Mouse (Mus musculus): Measurements from ENCODE around the gene Rps11. TPM values are rescaled to one million over a fixed set of nuclear protein-coding genes. Genes with fewer than 3 reads are reported as not detected.
"Not testable (repeated sequence)": the region's sequence is repeated elsewhere in the genome, so short reads cannot be mapped to it uniquely, and the experiment has no call there.

Gene Rps11
- 794 and 808 TPM in 2 replicates for polyA plus RNA-seq (2015; fragmentation: Nextera tagmentation; extraction: Ambion mirVana)

DNA sequence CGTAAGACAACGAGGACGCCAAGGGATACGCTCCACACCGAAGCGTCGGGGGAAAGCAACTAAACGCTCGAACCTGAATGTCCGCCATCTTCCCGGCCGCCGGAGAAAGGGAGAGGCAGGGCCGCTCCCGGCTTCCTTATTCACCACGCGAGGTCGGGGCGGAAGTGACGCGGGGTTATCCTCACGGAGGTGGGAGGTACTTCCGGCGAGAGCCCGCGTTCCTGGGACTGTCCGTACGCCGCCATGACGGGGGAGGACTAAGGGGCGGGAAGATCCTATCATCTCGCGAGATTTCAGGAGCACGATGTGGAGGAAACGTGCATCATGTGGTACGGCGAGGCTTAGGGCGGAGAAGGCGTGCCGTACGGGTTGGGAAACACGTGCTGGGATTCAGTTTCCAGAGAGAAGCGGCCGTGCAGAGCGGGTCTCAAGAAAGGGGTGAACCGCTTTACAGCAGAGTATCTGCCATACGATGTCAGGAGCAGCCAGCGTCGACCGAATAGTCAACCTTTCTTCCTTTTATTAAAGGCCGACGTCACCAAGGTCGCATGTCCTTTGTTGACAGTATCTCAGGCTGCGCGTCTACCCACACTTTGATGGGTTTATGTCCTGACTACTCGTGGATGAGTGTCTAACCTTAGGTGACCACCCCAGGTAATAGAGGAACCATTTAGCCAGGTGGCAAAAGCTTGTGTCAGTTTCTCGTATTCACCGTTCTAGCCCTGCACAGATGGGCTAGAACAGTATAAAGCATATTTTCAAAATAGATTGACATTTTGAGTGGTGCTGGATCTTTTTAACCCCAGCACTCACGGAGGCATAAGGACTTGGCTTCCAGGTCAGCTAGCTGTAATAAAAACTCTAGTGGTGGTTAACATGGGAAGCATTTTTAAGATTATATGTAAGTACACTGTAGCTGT, at the start of gene Rps11:
TSS of gene Rps11 (minus strand) at position 216 of the 920 bp plus-strand sequence.
- Histone ChIP-seq H3K9ac (peak within 1 kb of the TSS; percentile 94), H3K9me3 (replicated peaks) (no peaks in the 10 kb centered on the region), H3K27ac (peak within 1 kb of the TSS; percentile 90), H3K4me2 (peak within 1 kb of the TSS; percentile 75), H3K27me3 (no peaks in the 10 kb centered on the region), H3K4me3 (peak within 1 kb of the TSS; percentile 85), H3K36me3 (peaks cover 68% of the 10 kb centered on the region), H3K4me1 (replicated peaks) (peaks cover 53% of the 10 kb centered on the region)
- peak; percentile 81 for ATAC-seq (replicated peaks; ENCODE audit: insufficient number of reproducible peaks, insufficient read depth, low FRiP score, low read depth)
- WGBS, result under 1% methylated on average over 59 of the region's 59 CpGs

DNA sequence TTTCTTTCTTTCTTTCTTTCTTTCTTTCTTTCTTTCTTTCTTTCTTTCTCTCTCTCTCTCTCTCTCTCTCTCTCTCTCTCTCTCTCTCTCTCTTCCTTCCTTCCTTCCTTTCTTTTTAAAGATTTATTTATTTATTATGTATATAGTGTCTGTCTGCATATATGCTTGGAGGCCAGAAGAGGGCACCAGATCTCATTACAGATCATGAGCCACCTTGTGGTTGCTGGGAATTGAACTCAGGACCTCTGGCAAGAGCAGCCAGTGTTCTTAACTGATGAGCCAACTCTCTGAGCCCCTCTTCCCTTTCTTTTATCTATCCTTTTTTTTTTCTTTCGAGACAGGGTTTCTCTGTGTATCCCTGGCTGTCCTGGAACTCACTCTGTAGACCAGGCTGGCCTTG, 49.5 kb upstream of the Rps11 start:
- not testable (repeated sequence) for ATAC-seq (replicated peaks; ENCODE audit: insufficient number of reproducible peaks, insufficient read depth, low FRiP score, low read depth); H3K36me3 ChIP-seq; H3K4me3 ChIP-seq; H3K27ac ChIP-seq; H3K4me2 ChIP-seq; H3K9ac ChIP-seq
- Histone ChIP-seq H3K4me1 (replicated peaks) (peaks cover 12% of the 10 kb centered on the region), H3K9me3 (replicated peaks) (peaks cover 18% of the 10 kb centered on the region), H3K27me3 (peaks cover 76% of the 10 kb centered on the region)
- 55% methylated on average over 1 of the region's 1 CpGs for WGBS

DNA sequence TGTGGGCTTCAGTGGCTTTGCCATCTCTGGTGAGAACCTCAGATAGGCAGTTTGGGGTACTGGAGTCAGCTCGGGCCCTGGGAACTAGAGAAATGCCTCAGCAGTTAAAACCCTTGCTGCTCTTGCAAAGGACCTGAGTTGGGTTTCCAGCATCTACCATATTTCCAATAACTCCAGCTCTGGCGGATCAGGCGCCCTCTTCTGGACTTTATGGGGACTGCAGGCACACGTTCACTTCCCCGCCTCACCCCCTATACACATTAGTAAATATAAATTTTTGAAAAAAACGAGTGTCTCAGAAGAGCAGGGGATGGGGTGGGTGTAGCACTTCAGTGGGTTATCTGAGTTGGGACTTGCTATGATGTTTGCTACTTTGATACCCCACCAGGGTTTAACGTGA, 48.7 kb upstream of the Rps11 start:
- H3K9ac ChIP-seq, result no peak overlapping the region
- H3K27ac ChIP-seq, result no peak overlapping the region
- 0 out of 2 replicates have a peak, but pooled peaks cover 5% of the 10 kb centered on the region for H3K36me3 ChIP-seq
- peaks cover 12% of the 10 kb centered on the region for H3K4me1 ChIP-seq (replicated peaks)
- H3K27me3 ChIP-seq, result peaks cover 76% of the 10 kb centered on the region
- no peak overlapping the region for H3K4me3 ChIP-seq
- H3K4me2 ChIP-seq, result no peak overlapping the region
- H3K9me3 ChIP-seq (replicated peaks), result peaks cover 18% of the 10 kb centered on the region
- ATAC-seq (replicated peaks; ENCODE audit: insufficient number of reproducible peaks, insufficient read depth, low FRiP score, low read depth), result no peak
- WGBS, result 59% methylated on average over 7 of the region's 7 CpGs

DNA sequence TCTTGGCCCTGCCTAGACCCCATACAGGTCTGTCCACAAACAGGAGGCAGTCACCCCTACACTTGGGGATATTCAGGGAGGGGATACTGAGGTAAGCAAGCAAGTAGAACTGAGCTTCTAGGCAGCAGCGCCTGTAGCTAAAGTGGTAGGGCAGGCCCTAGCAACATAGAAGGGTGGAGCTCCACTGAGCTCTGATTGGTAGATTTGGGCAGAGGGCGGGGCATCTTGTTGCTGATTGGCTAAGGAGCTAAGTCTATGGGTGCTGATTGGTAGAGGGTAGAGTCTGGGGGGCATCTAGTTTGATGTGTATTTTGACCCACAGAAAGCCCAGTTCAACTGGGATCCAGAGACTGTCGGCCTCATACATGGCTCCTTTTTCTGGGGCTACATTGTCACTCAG, 45.3 kb upstream of the Rps11 start:
- 0 out of 2 replicates have a peak, but pooled peaks cover 5% of the 10 kb centered on the region for H3K36me3 ChIP-seq
- H3K27me3 ChIP-seq, result peaks cover 76% of the 10 kb centered on the region
- no peak overlapping the region for H3K4me3 ChIP-seq
- H3K4me2 ChIP-seq, result no peak overlapping the region
- no peak overlapping the region for H3K9ac ChIP-seq
- H3K9me3 ChIP-seq (replicated peaks), result peaks cover 18% of the 10 kb centered on the region
- no peak for ATAC-seq (replicated peaks; ENCODE audit: insufficient number of reproducible peaks, insufficient read depth, low FRiP score, low read depth)
- H3K27ac ChIP-seq, result no peak overlapping the region
- H3K4me1 ChIP-seq (replicated peaks), result peaks cover 6% of the 10 kb centered on the region; the same call in 1 of the 2 replicates
- 90% methylated on average over 3 of the region's 3 CpGs for WGBS

DNA sequence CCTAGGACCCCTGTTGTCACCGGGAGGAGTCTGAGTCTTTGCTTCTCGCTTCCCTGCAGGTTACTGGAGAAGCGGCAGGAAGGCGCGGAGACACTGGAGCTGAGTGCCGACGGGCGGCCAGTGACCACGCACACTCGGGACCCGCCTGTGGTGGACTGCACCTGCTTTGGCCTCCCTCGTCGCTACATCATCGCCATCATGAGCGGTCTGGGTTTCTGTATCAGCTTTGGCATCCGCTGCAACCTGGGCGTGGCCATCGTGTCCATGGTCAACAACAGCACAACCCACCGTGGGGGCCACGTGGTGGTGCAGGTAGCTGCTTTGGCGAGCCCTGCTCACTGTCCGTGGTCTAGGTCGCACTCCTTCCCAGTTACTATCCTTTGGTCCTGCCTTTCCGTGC, 44.4 kb upstream of the Rps11 start:
- no peak for ATAC-seq (replicated peaks; ENCODE audit: insufficient number of reproducible peaks, insufficient read depth, low FRiP score, low read depth)
- H3K4me3 ChIP-seq, result 0 out of 2 replicates have a peak overlapping the region, but pooled peaks have one; percentile 7
- H3K9me3 ChIP-seq (replicated peaks), result peaks cover 18% of the 10 kb centered on the region
- 0 out of 2 replicates have a peak, but pooled peaks cover 5% of the 10 kb centered on the region for H3K36me3 ChIP-seq
- H3K4me1 ChIP-seq (replicated peaks), result peaks cover 11% of the 10 kb centered on the region
- peaks cover 77% of the 10 kb centered on the region for H3K27me3 ChIP-seq
- H3K9ac ChIP-seq, result no peak overlapping the region
- no peak overlapping the region for H3K4me2 ChIP-seq
- WGBS, result 11% methylated on average over 24 of the region's 24 CpGs
- H3K27ac ChIP-seq, result no peak overlapping the region

DNA sequence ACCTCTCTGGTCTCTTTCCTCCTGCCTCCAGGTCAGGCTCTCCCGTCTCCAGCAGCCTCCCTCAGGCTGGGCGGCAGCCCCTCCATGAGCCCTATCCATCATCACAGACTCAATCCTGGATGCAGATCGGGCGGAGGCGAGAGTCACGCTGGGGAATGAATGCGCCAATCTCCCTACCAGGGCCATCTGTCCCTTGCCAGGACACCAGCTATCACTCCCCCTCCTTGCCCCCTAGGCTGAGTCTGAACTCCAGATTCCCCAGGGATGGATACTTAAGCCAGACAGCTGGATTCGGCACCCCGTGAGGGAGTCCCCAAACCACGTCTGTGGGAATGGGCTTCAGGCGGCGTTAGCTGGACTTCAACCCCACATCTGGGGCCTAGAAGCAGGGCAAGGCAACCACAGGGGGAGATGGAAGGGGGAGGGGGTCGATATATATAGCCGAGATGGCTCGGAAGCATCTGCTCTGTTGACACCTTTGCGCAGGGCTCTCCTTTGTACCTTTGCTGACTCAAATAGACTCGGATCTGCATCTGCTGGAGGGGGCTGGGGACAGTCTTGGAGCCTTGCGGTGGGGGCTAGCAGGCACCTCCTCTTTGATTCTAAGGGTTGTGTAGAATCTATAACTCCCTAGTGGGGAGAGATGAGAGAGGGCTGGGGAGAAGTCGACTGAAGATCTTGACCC, 43.7 kb upstream of the Rps11 start:
- ATAC-seq (replicated peaks; ENCODE audit: insufficient number of reproducible peaks, insufficient read depth, low FRiP score, low read depth), result no peak
- peaks cover 80% of the 10 kb centered on the region for H3K27me3 ChIP-seq
- no peak overlapping the region for H3K9ac ChIP-seq
- H3K9me3 ChIP-seq (replicated peaks), result peaks cover 18% of the 10 kb centered on the region
- no peak overlapping the region for H3K4me3 ChIP-seq
- 4% methylated on average over 19 of the region's 19 CpGs for WGBS
- no peak overlapping the region for H3K27ac ChIP-seq
- H3K36me3 ChIP-seq, result 0 out of 2 replicates have a peak, but pooled peaks cover 5% of the 10 kb centered on the region
- H3K4me2 ChIP-seq, result no peak overlapping the region
- H3K4me1 ChIP-seq (replicated peaks), result peaks cover 12% of the 10 kb centered on the region

DNA sequence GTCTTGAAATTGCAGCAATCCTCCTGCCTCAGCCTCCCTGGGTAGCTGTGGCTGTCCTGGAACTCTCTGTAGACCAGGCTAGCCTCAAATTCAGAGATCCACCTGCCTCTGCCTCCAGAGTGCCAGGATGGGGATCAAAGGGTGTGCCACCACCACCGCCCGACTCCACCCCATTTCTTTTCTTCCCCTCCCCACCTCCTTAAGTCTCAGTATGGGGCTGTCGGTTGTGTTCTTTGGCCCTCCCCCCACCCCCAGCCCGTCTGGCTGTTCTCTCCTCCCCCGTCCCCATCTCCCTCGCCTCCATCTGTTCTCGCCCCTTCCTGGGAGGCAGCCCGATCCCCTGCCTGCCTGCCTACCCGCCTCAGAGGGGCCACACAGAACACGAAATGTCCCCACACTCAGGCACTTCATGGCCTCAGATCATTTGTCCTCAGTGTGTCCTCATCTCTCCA, 42.7 kb upstream of the Rps11 start:
- H3K36me3 ChIP-seq, result 0 out of 2 replicates have a peak, but pooled peaks cover 5% of the 10 kb centered on the region
- no peak overlapping the region for H3K9ac ChIP-seq
- 25% methylated on average over 10 of the region's 10 CpGs for WGBS
- H3K4me2 ChIP-seq, result no peak overlapping the region
- no peak overlapping the region for H3K4me3 ChIP-seq
- H3K4me1 ChIP-seq (replicated peaks), result peaks cover 18% of the 10 kb centered on the region
- ATAC-seq (replicated peaks; ENCODE audit: insufficient number of reproducible peaks, insufficient read depth, low FRiP score, low read depth), result no peak
- peaks cover 17% of the 10 kb centered on the region for H3K9me3 ChIP-seq (replicated peaks)
- H3K27me3 ChIP-seq, result peaks cover 86% of the 10 kb centered on the region
- no peak overlapping the region for H3K27ac ChIP-seq

DNA sequence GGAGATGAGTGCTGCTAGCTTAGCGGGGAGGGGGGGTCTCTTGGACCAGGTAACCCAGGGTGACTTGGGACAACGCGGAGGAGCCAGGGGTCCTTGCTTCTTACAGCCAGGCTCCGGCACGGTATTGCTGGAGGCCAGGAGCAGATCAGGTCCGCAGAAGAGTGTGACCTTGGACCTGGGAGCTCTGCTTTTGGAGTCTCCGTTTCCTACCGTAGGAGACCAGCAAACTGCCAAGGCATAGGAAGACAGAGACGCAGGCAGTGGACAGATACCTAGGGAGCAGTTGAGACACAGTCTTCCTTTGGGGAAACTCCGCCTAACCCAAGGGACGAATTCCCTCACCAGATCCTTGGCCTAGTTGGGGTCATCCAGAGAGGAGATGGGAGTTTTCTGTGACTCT, 41.5 kb upstream of the Rps11 start:
- H3K4me1 ChIP-seq (replicated peaks), result peaks cover 20% of the 10 kb centered on the region
- H3K4me2 ChIP-seq, result no peak overlapping the region
- H3K36me3 ChIP-seq, result 0 out of 2 replicates have a peak, but pooled peaks cover 5% of the 10 kb centered on the region
- H3K9me3 ChIP-seq (replicated peaks), result peaks cover 16% of the 10 kb centered on the region
- no peak for ATAC-seq (replicated peaks; ENCODE audit: insufficient number of reproducible peaks, insufficient read depth, low FRiP score, low read depth)
- no peak overlapping the region for H3K4me3 ChIP-seq
- H3K27me3 ChIP-seq, result peaks cover 80% of the 10 kb centered on the region
- no peak overlapping the region for H3K27ac ChIP-seq
- H3K9ac ChIP-seq, result no peak overlapping the region
- WGBS, result 54% methylated on average over 11 of the region's 11 CpGs

DNA sequence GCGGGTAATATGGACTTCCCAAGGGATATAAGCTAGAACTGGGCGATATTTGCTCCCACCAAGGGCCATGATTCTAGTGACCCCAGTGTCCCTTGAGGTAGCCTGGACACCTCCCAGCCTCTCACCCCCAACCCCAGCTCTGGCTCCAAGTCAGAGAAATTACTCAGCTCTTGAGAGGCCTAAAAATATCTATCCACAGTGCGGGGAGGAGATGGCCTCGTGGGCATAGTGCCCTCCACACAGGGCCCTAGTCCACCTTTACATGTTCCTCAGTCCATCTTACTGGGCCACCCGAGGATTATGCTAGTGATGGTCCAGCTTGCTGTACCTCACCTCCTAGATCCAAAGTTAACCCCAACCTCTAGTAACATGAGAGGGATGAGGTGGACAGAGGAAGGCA, 40.6 kb upstream of the Rps11 start:
- Histone ChIP-seq H3K4me1 (replicated peaks) (peaks cover 20% of the 10 kb centered on the region), H3K9ac (no peak overlapping the region), H3K4me3 (no peak overlapping the region), H3K27ac (no peak overlapping the region), H3K27me3 (peaks cover 76% of the 10 kb centered on the region), H3K36me3 (0 out of 2 replicates have a peak, but pooled peaks cover under 1% of the 10 kb centered on the region), H3K4me2 (0 out of 2 replicates have a peak overlapping the region, but pooled peaks have one; percentile 65), H3K9me3 (replicated peaks) (peaks cover 8% of the 10 kb centered on the region)
- ATAC-seq (replicated peaks; ENCODE audit: insufficient number of reproducible peaks, insufficient read depth, low FRiP score, low read depth), result no peak
- 42% methylated on average over 5 of the region's 5 CpGs for WGBS

DNA sequence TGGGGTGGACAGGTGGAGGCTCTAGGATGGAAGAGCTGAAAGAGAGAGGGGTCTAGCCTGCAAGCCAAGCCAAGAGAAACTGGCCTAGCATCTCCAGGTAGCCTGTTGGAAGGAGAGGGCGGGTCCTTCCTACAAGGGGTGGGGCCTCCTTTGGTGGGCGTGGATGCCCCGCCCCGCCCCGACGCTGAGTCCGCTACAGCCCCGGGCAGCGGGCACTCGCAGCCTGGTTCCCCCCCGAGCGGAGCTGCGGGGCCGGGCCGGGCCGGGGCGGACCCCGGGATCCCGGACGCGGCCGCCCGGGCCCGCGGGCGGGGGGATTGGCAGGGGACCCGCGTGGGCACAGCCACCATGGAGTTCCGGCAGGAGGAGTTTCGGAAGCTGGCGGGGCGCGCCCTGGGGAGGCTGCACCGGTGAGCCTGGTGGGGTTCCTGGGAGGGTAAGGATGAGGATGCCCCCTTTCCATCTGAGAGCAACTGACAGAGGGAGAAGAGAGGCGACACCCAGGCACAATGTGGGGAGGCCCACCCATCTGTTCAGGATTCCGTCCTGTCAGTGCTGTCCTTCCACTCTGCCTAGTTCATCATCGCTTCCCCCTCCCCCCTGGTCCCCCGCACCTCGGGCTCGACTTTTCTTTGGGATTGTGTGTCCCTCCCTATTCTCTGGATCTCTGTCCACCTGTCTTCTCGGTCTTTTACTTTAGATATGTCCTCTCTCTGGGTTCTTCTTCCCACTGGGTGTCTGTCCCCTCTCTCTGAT, 39.7 kb upstream of the Rps11 start, which contains the start of gene Slc17a7:
TSS of gene Slc17a7 (plus strand) at position 215 of the 756 bp plus-strand sequence.
- 3% methylated on average over 41 of the region's 41 CpGs for WGBS
- H3K27ac ChIP-seq, result no peak within 1 kb of the TSS
- ATAC-seq (replicated peaks; ENCODE audit: insufficient number of reproducible peaks, insufficient read depth, low FRiP score, low read depth), result no peak
- H3K27me3 ChIP-seq, result peaks cover 67% of the 10 kb centered on the region
- H3K9ac ChIP-seq, result peak within 1 kb of the TSS; percentile 26
- H3K36me3 ChIP-seq, result peaks cover 6% of the 10 kb centered on the region; the same call in 1 of the 2 replicates
- no peaks in the 10 kb centered on the region for H3K9me3 ChIP-seq (replicated peaks)
- peaks cover 20% of the 10 kb centered on the region for H3K4me1 ChIP-seq (replicated peaks)
- peak within 1 kb of the TSS; percentile 43 for H3K4me3 ChIP-seq
- peak within 1 kb of the TSS; percentile 65 for H3K4me2 ChIP-seq
